Mouse (Mus musculus) lung, postnatal 0 days (tissue): Measurements from ENCODE around the gene Mus81. TPM values are rescaled to one million over a fixed set of nuclear protein-coding genes. Genes with fewer than 3 reads are reported as not detected.

Experiments
- ATAC-seq: fragments of 200-750 bp; cut with Nextera tagmentation; 2 replicates; pipeline ENCODE4 v1.8.0; 2017; ENCODE audit warnings: moderate library complexity
- DNase-seq: peaks from one replicate; pipeline ENCODE4 v3.0.0-alpha.2; 2016; ENCODE audit warnings: low spot score
- H3K27ac ChIP-seq: fragments of 300-500 bp; sonication (generic); 2 replicates; pipeline ENCODE4 v1.5.1; 2014; ENCODE audit warnings: antibody characterized with exemption, mild to moderate bottlenecking, low read length, mixed read lengths
- H3K27me3 ChIP-seq: fragments of 300-500 bp; sonication (generic); replicated peaks from 2 replicates; pipeline ENCODE4 v1.6.1; 2014; ENCODE audit warnings: low read length, mixed read lengths; ENCODE audit not compliant: insufficient read depth
- H3K36me3 ChIP-seq: fragments of 300-500 bp; sonication (generic); 2 replicates; pipeline ENCODE4 v1.6.1; 2014; ENCODE audit warnings: low read length, mixed read lengths; ENCODE audit not compliant: insufficient read depth
- H3K4me1 ChIP-seq: fragments of 300-500 bp; sonication (generic); 2 replicates; pipeline ENCODE4 v1.6.1; 2014; ENCODE audit warnings: antibody characterized with exemption, low read depth, low read length, mixed read lengths; ENCODE audit not compliant: insufficient read depth
- H3K4me2 ChIP-seq: fragments of 300-500 bp; sonication (generic); replicated peaks from 2 replicates; pipeline ENCODE4 v1.6.1; 2014; ENCODE audit warnings: low read depth, mild to moderate bottlenecking, low read length, moderate library complexity, mixed read lengths
- H3K4me3 ChIP-seq: fragments of 300-500 bp; sonication (generic); 2 replicates; pipeline ENCODE4 v1.5.1; 2014; ENCODE audit warnings: low read depth, low read length
- H3K9ac ChIP-seq: fragments of 300-500 bp; sonication (generic); replicated peaks from 2 replicates; pipeline ENCODE4 v1.6.1; 2014; ENCODE audit warnings: low read depth, mild to moderate bottlenecking
- H3K9me3 ChIP-seq: fragments of 300-500 bp; sonication (generic); 2 replicates; pipeline ENCODE4 v1.6.1; 2016; ENCODE audit warnings: low read length, mixed read lengths
- CTCF ChIP-seq: IDR thresholded peaks from 2 replicates; pipeline ENCODE4 v1.5.1; 2016; ENCODE audit warnings: antibody characterized with exemption, mild to moderate bottlenecking
- EP300 ChIP-seq: IDR thresholded peaks from 2 replicates; pipeline ENCODE4 v1.6.1; 2016; ENCODE audit warnings: antibody characterized with exemption, mild to moderate bottlenecking, control low read depth
- WGBS: fragments of 180-500 bp; shearing (Covaris S2); extraction: QIAGEN DNeasy Blood & Tissue Kit; methylation state at CpG from one replicate; pipeline ENCODE4 v1.1.7; 2014; 5-methylcytosine and 5-hydroxymethylcytosine counted together
- polyA plus RNA-seq: library from polyadenylated mRNA; unstranded; fragments of >200 nt; fragmentation: Nextera tagmentation; extraction: Ambion mirVana; gene quantifications from 2 replicates; pipeline ENCODE4 v1.2.1, GENCODE M21; 2015

Mus81 gene
- polyA plus RNA-seq, 1 experiment from 2014 or later: 50.2 TPM

DNA sequence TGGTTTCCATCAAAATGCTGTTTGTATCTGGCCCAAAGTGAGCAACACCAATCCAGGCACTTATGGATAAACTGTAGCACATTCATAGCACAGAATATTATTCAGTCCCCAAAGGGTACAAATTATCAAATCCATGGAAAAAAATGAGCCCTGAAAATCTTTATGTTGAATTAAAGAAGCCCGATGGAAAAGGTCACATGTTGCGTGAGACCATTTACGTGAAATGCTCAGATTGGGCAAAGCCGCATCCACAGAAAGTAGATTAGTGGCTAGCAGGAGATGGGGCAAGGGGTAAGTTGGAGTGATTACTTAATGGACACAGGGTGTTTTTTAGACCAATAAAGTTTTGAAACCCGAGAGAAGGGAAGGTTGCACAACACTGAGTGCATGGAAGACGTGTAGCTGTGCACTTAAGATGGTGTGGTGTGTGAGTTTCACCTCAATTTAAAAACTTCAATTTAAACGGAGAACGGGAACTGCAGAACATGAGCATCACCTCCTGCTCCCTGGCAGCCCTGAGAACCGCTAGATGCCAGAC, 43.8 kb downstream of the Mus81 start:
- no peak for TF ChIP-seq EP300
- no peak for TF ChIP-seq CTCF
- peaks cover 7% of the 10 kb centered on the region; the same call in 1 of the 2 replicates for H3K4me1 ChIP-seq
- WGBS: 39% methylated on average over 9 of the region's 9 CpGs
- H3K4me2 ChIP-seq: no peak overlapping the region
- no peaks in the 10 kb centered on the region for H3K36me3 ChIP-seq
- ATAC-seq (no peak), DNase-seq (peak; percentile 53)
- H3K4me3 ChIP-seq: no peak overlapping the region
- H3K27me3 ChIP-seq: peaks cover 10% of the 10 kb centered on the region
- no peaks in the 10 kb centered on the region; the same call in 1 of the 2 replicates for H3K9me3 ChIP-seq
- no peak overlapping the region for H3K9ac ChIP-seq
- H3K27ac ChIP-seq: no peak overlapping the region

DNA sequence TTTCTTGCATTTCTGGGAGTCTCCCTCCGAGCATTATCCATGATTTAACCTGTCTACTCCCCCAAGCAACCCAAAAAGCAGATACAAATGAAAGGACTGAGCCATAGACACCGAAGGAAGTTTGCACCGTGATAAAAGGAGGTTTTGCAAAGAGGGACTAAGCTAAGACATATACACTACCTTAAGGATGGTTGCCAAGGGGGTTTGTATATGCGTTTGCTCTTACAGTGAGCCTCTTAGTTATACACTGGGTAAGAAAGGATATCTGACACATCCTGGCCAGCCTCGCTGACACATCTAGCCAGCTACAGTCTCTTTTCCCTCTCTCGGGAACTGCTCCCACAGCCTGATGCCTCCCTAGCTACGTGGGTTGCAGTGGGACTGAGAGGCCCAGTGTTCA, 54.3 kb downstream of the Mus81 start:
- Histone ChIP-seq H3K4me2 (peak overlapping the region; percentile 73; the same call in 1 of the 2 replicates), H3K4me1 (peaks cover 11% of the 10 kb centered on the region; the same call in 1 of the 2 replicates), H3K4me3 (no peak overlapping the region), H3K27me3 (0 out of 2 replicates have a peak, but pooled peaks cover 3% of the 10 kb centered on the region), H3K36me3 (no peaks in the 10 kb centered on the region), H3K9ac (no peak overlapping the region), H3K27ac (peak overlapping the region; percentile 81), H3K9me3 (no peaks in the 10 kb centered on the region)
- no peak for DNase-seq
- no peak for ATAC-seq
- WGBS: 37% methylated on average over 7 of the region's 7 CpGs
- TF ChIP-seq EP300 (no peak), CTCF (no peak)

DNA sequence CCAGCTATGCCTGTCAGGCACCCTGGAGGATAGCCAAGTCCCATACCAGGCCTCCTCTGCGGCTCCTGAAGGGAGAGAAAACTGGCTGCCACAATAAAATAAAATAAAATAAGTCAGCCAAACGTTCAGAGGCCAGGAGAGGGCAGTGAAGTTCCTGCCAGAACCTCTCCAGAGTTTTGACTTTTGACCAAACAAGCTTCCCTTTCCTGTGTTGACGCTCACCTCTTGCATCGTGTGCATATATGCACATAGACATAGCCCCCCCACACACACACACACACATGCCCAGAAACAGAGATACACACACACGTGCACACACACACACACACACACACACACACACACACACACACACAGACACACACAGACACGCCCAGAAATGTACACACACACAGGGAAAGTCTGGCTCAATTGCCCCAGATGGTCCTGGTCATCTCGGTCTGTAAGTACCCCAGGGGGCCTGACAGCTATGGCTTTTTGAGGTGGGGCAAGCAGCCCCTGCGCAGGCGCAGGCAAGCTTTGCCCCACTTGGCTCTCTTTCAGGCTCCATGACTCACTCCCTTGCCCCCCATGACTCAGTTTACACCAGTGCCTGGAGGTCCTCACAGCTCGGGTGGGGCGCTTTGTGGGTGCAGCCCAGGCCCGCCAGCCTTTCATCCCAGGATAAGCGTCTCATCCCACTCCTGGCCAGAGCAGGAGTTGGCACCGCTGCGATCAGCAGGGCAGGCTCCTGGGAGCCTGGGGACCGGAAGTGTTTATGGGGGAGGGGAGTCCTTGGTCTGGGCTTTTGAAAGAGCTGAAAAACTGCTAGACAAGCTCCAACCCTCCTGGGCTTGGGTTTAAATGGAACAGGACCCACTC, 55.0 kb downstream of the Mus81 start:
- WGBS: under 1% methylated on average over 16 of the region's 16 CpGs

More for the DNA sequence above, 55.0 kb downstream of the Mus81 start:
- peak; percentile 94 for DNase-seq
- H3K4me1 ChIP-seq: peaks cover 11% of the 10 kb centered on the region; the same call in 1 of the 2 replicates
- no peaks in the 10 kb centered on the region for H3K9me3 ChIP-seq
- 0 out of 2 replicates have a peak, but pooled peaks cover 3% of the 10 kb centered on the region for H3K27me3 ChIP-seq
- peak; percentile 72 for ATAC-seq
- peak overlapping the region; percentile 29; the same call in 1 of the 2 replicates for H3K9ac ChIP-seq
- H3K27ac ChIP-seq: peak overlapping the region; percentile 81
- H3K4me2 ChIP-seq: peak overlapping the region; percentile 73
- H3K4me3 ChIP-seq: peak overlapping the region; percentile 31
- TF ChIP-seq EP300 (no peak), CTCF (peak; percentile 72)
- no peaks in the 10 kb centered on the region for H3K36me3 ChIP-seq

Other genes starting within 250 kb of the Mus81 start
- gene Pacs1, start 215.3 kb downstream of the Mus81 start, polyA plus RNA-seq: 9.3 and 10.4 TPM in 2 replicates
- gene Sf3b2, start 192.9 kb downstream of the Mus81 start, polyA plus RNA-seq: 200 TPM in 2 replicates
- 0.55 and 0.57 TPM in 2 replicates for gene Gal3st3, start 190.1 kb downstream of the Mus81 start, polyA plus RNA-seq
- gene Catsper1, start 152.7 kb downstream of the Mus81 start, polyA plus RNA-seq: not detected in 2 replicates
- gene Cst6, start 138.8 kb downstream of the Mus81 start, polyA plus RNA-seq: 0.65 and 1.4 TPM in 2 replicates
- 21.5 and 25.4 TPM in 2 replicates for gene Eif1ad, start 121.7 kb downstream of the Mus81 start, polyA plus RNA-seq
- gene Banf1, start 121.2 kb downstream of the Mus81 start, polyA plus RNA-seq: 182 and 191 TPM in 2 replicates
- gene Sart1, start 99.7 kb downstream of the Mus81 start, polyA plus RNA-seq: 35.2 and 43.5 TPM in 2 replicates
- 1.1 TPM in 2 replicates for gene Tsga10ip, start 85.9 kb downstream of the Mus81 start, polyA plus RNA-seq
- gene Drap1, start 63.4 kb downstream of the Mus81 start, polyA plus RNA-seq: 352 and 379 TPM in 2 replicates
- gene AI837181, start 63.3 kb downstream of the Mus81 start, polyA plus RNA-seq: 61.7 and 63.6 TPM in 2 replicates
- 0.31 TPM in 1 of 2 replicates, not detected in the other for gene Fosl1, start 40.9 kb downstream of the Mus81 start, polyA plus RNA-seq
- gene Ccdc85b, start 30.5 kb downstream of the Mus81 start, polyA plus RNA-seq: 14.4 and 18.0 TPM in 2 replicates
- gene Fibp, start 27.8 kb downstream of the Mus81 start, polyA plus RNA-seq: 133 and 135 TPM in 2 replicates
- 2.6 and 2.8 TPM in 2 replicates for gene Ctsw, start 19.9 kb downstream of the Mus81 start, polyA plus RNA-seq
- 91.8 and 96.1 TPM in 2 replicates for gene Efemp2, start 14.4 kb downstream of the Mus81 start, polyA plus RNA-seq
- gene Cfl1, start 2.1 kb upstream of the Mus81 start, polyA plus RNA-seq: 1,591 and 1,653 TPM in 2 replicates
- not detected in 2 replicates for gene 1700020D05Rik, start 15.4 kb upstream of the Mus81 start, polyA plus RNA-seq
- gene Snx32, start 22.1 kb upstream of the Mus81 start, polyA plus RNA-seq: 3.6 and 3.7 TPM in 2 replicates
- gene Ovol1, start 72.2 kb upstream of the Mus81 start, polyA plus RNA-seq: 2.1 and 2.2 TPM in 2 replicates
- 3.9 and 4.3 TPM in 2 replicates for gene Ap5b1, start 79.6 kb upstream of the Mus81 start, polyA plus RNA-seq
- gene Rnaseh2c, start 113.5 kb upstream of the Mus81 start, polyA plus RNA-seq: 59.6 and 68.5 TPM in 2 replicates
- gene Kat5, start 121.8 kb upstream of the Mus81 start, polyA plus RNA-seq: 51.1 and 51.9 TPM in 2 replicates
- gene Rela, start 149.1 kb upstream of the Mus81 start, polyA plus RNA-seq: 50.1 and 51.5 TPM in 2 replicates
- 32.6 and 38.2 TPM in 2 replicates for gene Sipa1, start 175.3 kb upstream of the Mus81 start, polyA plus RNA-seq
- 36.8 and 36.9 TPM in 2 replicates for gene Map3k11, start 200.3 kb upstream of the Mus81 start, polyA plus RNA-seq
- gene Pcnx3, start 200.5 kb upstream of the Mus81 start, polyA plus RNA-seq: 11.3 and 12.9 TPM in 2 replicates
- 0.87 and 1.3 TPM in 2 replicates for gene Kcnk7, start 216.0 kb upstream of the Mus81 start, polyA plus RNA-seq
- gene Ehbp1l1, start 237.9 kb upstream of the Mus81 start, polyA plus RNA-seq: 19.3 and 21.6 TPM in 2 replicates
- 120 and 126 TPM in 2 replicates for gene Fam89b, start 241.3 kb upstream of the Mus81 start, polyA plus RNA-seq